Mouse (Mus musculus) cerebellum, adult 11-12 months (tissue): Measurements from ENCODE around the gene Pgk2.
"Not testable (repeated sequence)": the region's sequence is repeated elsewhere in the genome, so short reads cannot be mapped to it uniquely, and the experiment has no call there.

Experiments
- DNase-seq: peaks from one replicate; pipeline ENCODE4 v3.0.0; 2022

Pgk2 gene

DNA sequence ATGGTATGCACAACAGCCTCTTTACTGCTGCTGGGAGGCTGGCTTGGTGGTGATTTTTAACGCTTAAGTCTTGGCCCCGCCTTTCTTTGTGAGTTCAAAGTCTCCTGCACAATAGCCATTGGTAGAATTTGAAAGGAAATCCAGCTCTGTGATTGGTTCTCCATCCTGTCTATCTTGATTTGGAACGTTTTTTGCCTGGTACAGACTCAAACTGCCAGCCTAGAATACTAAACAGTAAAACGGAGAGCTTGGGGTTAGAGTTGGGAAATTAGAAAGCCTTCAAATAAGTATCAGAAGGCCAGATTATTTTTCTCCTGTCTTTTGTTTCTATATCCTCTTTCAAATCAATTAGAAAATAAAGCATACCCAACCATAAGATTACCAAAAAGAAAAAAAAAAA lies at the start of gene Pgk2:
Gene Pgk2 (minus strand): TSS at position 101 of the 400 bp plus-strand sequence.
- DNase-seq = no peak

DNA sequence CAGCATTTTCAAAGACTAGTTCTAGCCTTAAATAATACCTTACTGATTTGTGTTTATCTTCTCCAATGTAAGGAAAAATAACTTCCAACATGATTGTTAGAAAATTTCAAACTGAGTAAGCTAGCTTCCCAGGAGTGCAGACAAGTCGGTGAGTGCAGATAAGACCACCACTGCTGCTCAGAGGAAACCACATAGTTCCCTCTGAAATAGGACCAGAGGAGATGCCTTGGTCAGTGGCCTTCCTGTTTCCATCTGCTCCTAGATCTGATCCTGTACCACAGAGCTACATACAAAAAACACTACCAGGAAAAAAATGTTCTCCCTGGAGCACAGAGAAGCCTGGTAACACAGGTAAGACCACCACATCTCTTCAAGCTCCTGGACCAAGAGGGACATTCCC lies 44.0 kb upstream of the Pgk2 start:
- no peak for DNase-seq

DNA sequence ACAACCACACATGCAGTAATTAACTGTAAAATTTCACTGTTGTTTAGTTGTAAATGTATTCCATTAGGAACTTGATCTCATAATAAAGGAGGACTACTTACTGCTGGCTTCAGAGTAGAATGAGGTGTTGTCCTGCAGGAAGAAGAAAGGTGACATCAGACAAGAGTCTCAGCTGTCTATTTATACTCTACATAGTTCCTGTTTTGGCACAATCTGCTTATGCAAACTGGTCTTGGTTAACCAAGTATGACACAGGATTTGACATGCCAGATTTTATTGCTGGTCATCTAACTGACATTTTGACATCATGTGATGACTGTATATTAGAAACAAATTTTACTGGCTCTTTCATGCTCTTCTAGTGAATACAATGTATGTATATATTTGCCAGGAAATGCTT lies 33.7 kb upstream of the Pgk2 start, which contains the start of gene Crisp3:
Gene Crisp3 (minus strand): TSS at position 154 of the 400 bp plus-strand sequence.
- no peak for DNase-seq

DNA sequence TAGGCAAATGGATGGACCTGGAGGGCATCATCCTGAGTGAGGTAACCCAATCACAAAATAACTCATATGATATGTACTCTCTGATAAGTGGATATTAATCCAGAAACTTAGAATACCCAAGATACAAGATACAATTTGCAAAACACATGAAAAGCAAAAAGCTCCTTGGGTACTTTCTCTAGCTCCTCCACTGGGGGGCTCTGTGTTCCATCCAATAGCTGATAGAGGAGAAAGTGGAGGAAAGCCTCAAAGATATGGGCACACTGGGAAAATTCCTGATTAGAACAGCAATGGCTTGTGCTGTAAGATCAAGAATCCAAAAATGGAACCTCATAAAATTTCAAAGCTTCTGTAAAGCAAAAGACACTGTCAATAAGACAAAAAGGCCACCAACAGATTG lies 6.6 kb downstream of the Pgk2 start:
- not testable (repeated sequence) for DNase-seq

DNA sequence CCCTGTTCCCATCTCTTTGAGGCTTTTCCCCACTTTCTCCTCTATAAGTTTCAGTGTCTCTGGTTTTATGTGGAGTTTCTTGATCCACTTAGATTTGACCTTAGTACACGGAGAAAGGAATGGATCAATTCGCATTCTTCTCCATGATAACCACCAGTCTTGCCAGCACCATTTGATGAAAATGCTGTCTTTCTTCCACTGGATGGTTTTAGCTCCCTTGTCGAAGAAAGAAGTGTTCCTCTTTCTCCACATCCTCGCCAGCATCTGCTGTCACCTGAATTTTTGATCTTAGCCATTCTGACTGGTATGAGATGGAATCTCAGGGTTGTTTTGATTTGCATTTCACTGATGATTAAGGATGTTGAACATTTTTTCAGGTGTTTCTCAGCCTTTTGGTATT lies 18.2 kb downstream of the Pgk2 start:
- DNase-seq = not testable (repeated sequence)

DNA sequence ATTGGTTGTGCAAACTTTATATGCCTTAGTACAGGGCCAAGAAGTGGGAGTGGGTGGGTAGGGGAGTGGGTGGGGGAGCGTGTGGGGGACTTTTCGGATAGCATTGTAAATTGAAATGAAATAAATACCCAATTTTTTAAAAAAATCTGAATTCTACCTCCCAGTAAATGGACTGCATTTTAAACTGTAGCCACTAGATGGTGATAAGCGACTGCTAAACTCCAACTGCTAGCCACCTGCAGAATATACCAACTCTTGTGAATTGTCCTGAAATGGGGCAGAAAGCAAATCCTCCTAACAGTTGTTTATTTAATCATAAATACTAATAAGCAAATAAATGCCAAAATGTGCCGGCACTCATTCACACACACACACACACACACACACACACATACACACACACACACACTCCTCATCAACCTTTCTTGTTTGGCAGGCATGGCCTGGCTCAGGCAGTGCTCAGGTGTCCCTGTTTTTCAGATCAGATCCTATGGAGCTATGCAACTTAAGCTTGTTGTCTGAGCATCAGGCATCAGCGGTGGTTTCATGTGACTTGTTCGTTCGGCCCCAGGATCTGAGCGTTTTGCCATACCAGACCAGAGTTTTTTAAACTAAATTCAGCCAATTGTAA lies 50.6 kb downstream of the Pgk2 start:
- DNase-seq = not testable (repeated sequence)
